Mouse (Mus musculus) embryonic stem cell, embryonic (primary cell): ENCODE data around the gene Sar1a.

Source experiments
- CTCF ChIA-PET, 4 experiments: fragments of 300-600 bp in 2 of 4; fragments of 350-600 bp in 2 of 4; sonication (Branson Sonifier 250); formaldehyde crosslinking; loops; one replicate each; lab custom pipeline; 2022; ENCODE audit warnings: inconsistent platforms in 2 of 4; lab: Charles Lee
- POLR2A ChIA-PET, 4 experiments: fragments of 300-600 bp in 2 of 4; fragments of 350-600 bp in 2 of 4; sonication (Branson Sonifier 250); formaldehyde crosslinking; loops; one replicate each; lab custom pipeline; 2022; ENCODE audit warnings: antibody characterized with exemption in 4 of 4, inconsistent platforms in 1 of 4; lab: Charles Lee

Gene Sar1a

DNA sequence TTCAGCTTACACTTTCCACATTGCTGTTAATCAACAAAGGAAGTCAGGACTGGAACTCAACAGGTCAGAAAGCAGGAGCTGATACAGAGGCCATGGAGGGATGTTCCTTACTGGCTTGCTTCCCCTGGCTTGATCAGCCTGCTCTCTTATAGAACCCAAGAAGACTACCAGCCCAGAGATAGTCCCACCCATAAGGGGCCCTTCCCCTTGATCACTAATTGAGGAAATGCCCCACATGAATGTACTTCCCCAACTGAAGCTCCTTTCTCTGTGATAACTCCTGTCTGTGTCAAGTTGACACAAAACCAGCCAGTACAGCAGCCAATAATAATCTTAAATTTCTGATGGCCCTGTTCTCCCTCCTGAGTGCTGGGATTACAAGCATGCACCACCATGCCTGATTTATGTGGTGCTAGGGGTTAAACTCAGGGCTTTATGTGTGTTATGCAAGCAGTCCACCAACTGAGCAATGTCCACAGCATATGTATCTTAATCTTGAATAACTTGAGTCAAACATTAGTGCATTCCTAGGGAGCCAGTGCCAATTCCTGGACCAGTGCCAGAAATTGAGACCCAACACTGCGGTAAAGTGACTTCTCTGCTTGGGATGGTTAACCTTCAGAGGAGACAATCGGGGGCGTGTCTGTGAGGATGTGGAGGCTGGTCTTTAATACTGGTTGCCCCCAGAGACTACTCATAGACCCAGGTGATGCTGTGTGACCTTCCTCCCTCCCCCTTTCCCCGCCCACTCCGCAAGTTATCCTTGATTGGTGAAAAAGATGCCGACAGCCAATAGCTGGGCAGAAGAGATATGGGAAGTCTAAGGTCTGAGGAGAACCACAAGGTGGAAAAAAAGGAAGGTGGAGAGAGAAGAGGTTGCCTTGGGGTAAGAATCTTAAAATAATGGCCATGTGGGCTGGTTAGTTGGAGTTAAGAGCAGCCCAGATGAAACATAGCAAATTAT lies 26.6 kb downstream of the Sar1a start:
- ChIA-PET POLR2A (interaction anchor here in 1 of 4 experiments (0.5 kb wide), 1 partner anchor 39 kb away, joined by 3 read pairs; no protein-coding TSS in a partner anchor), CTCF (interaction anchor here in 2 of 4 experiments (0.6 kb wide), 2 partner anchors 38 to 276 kb away, joined by 3 to 4 read pairs; no protein-coding TSS in a partner anchor)

- ChIA-PET CTCF (interaction anchor here in 1 of 4 experiments (0.7 kb wide), 1 partner anchor 17 kb away, joined by 3 read pairs; no protein-coding TSS in a partner anchor), POLR2A (interaction anchor here in 2 of 4 experiments (0.6 to 2.1 kb wide), 3 partner anchors 10 to 354 kb away, joined by 4 to 14 read pairs (median 6); no protein-coding TSS in a partner anchor)
These were observed 33.5 kb downstream of the Sar1a start for GRCm38 (mm10) chr10:61713601-61714000.

- ChIA-PET CTCF (interaction anchor here in 1 of 4 experiments (1.0 kb wide), 2 partner anchors 31 to 547 kb away, joined by 3 to 4 read pairs; no protein-coding TSS in a partner anchor), POLR2A (interaction anchor here in 2 of 4 experiments (0.7 to 2.1 kb wide), 6 partner anchors 11 to 466 kb away, joined by 3 to 14 read pairs (median 4); no protein-coding TSS in a partner anchor)
These were observed 34.0 kb downstream of the Sar1a start for GRCm38 (mm10) chr10:61714146-61714545.

DNA sequence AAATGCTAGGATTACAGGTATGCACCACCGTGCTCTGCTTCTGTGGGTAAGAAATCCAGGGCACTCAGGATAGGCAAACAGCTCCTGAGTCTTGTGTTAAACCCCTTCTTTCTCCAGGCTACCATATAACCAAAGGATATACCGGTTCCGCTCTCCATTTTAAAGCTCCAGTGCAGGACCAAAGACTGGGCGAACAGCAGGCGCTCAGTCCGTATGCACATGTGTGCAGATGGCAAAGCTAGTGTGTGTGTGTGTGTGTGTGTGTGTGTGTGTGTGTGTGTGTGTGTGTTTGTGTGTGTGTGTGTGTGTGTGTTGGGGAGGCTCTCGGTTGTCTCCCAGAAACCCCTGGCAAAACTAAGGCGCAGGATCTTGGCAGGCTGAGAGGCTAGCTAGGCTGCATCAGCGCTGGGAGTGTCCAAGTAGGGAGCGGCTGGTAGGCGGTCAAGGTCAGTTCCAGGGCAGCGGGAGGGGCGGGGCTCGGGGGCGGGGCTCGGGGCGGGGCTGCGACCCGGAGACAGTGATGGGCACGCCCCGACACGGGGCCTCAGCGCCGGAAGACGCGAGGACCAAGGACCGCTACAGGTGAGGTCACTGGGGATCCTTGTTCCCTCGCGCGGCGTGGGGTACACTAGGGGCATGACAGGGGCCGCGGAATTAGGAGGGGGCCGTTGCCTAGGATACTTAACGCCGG lies 34.8 kb downstream of the Sar1a start, which contains the start of gene Aifm2:
TSS of gene Aifm2 (plus strand) at position 493 of the 691 bp plus-strand sequence.
- ChIA-PET POLR2A (interaction anchor here (0.6 to 2.1 kb wide), 16 partner anchors 12 to 467 kb away, joined by 3 to 14 read pairs (median 4); partner anchors contain the start of gene Sar1a (in 1 of the 4)), CTCF (interaction anchor here in 2 of 4 experiments (0.6 to 1.1 kb wide), 8 partner anchors 15 to 547 kb away, joined by 3 to 6 read pairs (median 4); no protein-coding TSS in a partner anchor)

GRCm38 (mm10) chr10:61715462-61715837 lies 35.4 kb downstream of the Sar1a start:
- CTCF ChIA-PET = interaction anchor here in 1 of 4 experiments (0.6 to 1.1 kb wide), 5 partner anchors 15 to 516 kb away, joined by 3 to 5 read pairs (median 3); no protein-coding TSS in a partner anchor
- POLR2A ChIA-PET = interaction anchor here (0.6 to 2.1 kb wide), 11 partner anchors 12 to 387 kb away, joined by 3 to 14 read pairs (median 4); partner anchors contain the start of gene Sar1a (in 1 of the 4)

GRCm38 (mm10) chr10:61715996-61716864 lies 36.1 kb downstream of the Sar1a start:
- ChIA-PET CTCF (interaction anchor here in 1 of 4 experiments (1.1 kb wide), 1 partner anchor 14 kb away, joined by 5 read pairs; no protein-coding TSS in a partner anchor), POLR2A (interaction anchor here in 2 of 4 experiments (0.6 to 1.3 kb wide), 3 partner anchors 18 to 86 kb away, joined by 3 to 5 read pairs (median 4); no protein-coding TSS in a partner anchor)

DNA sequence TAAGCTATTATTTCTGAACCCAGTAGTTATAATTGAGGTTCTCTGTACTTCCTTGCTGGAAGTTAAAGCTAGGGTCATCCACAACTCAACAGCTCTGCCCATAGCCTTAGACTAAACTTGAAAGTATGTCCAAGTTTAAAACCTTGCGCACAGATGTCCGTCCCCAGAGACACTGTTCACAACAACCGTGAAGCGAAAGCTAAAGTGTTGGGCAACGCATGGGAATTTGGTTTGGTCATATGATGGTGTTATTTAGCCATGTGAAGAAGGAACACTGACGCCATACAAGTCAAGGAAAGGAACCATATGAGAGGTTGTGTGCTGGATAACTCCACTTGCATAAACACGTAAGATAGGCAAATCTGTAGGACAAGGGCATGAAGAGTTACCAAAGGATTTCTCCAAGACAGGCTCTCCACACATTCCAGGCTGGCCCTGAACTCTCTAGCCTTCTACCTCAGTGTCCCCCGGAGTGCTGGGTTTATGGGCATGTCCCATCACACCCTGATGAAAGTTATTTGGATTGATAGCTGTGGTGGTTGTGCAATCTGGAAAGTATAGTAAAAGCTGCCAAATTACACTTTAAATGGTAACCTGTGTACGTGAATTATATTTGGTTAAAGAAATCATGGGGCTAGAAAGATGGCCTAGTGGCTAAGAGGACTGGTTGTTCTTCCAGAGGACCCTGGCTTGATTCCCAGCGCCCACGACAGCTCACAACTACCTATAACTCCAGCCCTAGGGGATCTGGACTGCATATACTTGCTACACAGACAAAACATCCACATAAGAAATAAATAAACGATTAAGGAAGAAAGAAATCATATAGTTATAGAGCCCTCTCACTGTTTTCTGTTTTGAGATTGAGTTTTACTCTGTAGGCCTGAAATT lies 37.6 kb downstream of the Sar1a start:
- POLR2A ChIA-PET = interaction anchor here in 1 of 4 experiments (0.6 to 0.8 kb wide), 2 partner anchors 110 to 334 kb away, joined by 3 to 4 read pairs; no protein-coding TSS in a partner anchor
- CTCF ChIA-PET = interaction anchor here in 2 of 4 experiments (0.5 to 0.8 kb wide), 3 partner anchors 11 to 545 kb away, joined by 3 to 5 read pairs (median 4); no protein-coding TSS in a partner anchor

DNA sequence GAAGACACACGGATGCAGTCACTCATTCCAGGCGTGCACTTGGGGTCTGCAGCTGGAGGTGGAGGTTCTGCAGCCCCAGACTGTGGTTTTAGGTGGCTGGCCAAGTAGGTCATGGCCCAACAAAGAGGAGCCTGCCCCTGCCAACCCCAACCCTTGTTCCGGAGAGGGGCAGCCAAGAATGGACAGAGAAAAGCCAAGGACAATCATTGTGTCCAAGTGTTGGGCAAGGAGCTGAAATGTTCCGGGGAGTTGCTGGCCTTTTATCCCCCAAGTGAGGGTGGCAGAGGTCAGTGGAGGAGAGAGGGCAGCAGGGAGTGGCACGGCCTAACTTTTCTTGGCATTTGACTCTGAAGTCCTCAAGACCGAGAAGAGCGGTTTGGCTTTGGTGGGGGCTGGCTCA lies 40.2 kb downstream of the Sar1a start:
- POLR2A ChIA-PET = no interaction called here
- CTCF ChIA-PET = interaction anchor here in 2 of 4 experiments (0.8 to 0.9 kb wide), 2 partner anchors 14 to 25 kb away, joined by 3 to 4 read pairs; no protein-coding TSS in a partner anchor

DNA sequence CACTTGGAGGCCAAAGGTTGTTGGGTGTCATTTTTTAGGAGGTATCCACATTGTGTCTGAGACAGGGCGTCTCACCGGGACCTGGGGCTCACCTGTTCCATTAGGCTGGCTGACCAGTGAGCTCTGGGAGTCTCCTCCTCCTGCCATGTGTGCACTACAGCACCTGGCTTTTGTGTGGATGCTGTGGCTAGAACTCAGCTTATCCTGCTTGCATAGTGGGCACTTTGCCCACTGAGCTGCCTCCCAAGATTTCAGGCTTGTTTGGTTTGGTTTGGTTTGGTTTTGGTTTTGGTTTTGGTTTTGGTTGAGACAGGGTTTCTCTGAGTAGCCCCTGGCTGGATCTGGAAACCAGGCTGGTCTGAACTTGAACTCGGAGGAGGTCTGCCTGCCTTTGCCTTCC lies 42.1 kb downstream of the Sar1a start:
- ChIA-PET POLR2A (interaction anchor here in 1 of 4 experiments (0.7 to 1.2 kb wide), 2 partner anchors 10 to 28 kb away, joined by 3 read pairs; no protein-coding TSS in a partner anchor), CTCF (interaction anchor here in 2 of 4 experiments (1.1 to 1.3 kb wide), 3 partner anchors 12 to 120 kb away, joined by 3 to 4 read pairs (median 3); no protein-coding TSS in a partner anchor)

DNA sequence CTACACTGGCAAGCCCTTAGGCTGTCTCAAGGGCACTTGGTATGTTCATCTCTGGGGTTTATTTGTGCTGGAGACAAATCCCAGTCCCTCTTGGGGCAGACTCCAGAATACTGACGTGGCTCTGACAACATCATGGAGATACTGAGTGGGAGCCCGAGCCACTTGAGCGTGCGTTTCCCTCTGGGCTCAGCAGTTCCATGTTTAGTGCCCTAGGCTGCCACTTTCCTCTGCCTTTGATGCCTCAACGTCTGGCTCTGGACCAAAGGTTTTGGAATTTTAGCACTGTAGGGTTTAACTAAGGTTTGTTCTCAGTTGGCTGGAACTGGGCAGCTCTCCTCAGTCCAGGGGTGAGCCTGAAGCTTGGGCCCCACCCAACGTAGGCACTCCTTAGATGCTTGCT lies 43.2 kb downstream of the Sar1a start:
- ChIA-PET CTCF (no interaction called here), POLR2A (interaction anchor here in 1 of 4 experiments (0.7 kb wide), 1 partner anchor 31 kb away, joined by 4 read pairs; no protein-coding TSS in a partner anchor)

GRCm38 (mm10) chr10:61729181-61729580 lies 49.1 kb downstream of the Sar1a start:
- CTCF ChIA-PET = interaction anchor here in 2 of 4 experiments (1.0 to 1.5 kb wide), 4 partner anchors 12 to 237 kb away, joined by 3 to 5 read pairs (median 4); partner anchors contain the start of gene Aifm2 (in 1 of the 2)

GRCm38 (mm10) chr10:61730171-61730570 lies 50.1 kb downstream of the Sar1a start:
- ChIA-PET CTCF (interaction anchor here in 1 of 4 experiments (0.6 to 1.5 kb wide), 4 partner anchors 15 to 238 kb away, joined by 3 to 5 read pairs (median 4); partner anchors contain the start of gene Aifm2), POLR2A (no interaction called here)

More at GRCm38 (mm10) chr10:61729181-61729580, 49.1 kb downstream of the Sar1a start:
- POLR2A ChIA-PET = interaction anchor here in 1 of 4 experiments (0.6 to 0.9 kb wide), 2 partner anchors 10 to 291 kb away, joined by 3 read pairs; no protein-coding TSS in a partner anchor

DNA sequence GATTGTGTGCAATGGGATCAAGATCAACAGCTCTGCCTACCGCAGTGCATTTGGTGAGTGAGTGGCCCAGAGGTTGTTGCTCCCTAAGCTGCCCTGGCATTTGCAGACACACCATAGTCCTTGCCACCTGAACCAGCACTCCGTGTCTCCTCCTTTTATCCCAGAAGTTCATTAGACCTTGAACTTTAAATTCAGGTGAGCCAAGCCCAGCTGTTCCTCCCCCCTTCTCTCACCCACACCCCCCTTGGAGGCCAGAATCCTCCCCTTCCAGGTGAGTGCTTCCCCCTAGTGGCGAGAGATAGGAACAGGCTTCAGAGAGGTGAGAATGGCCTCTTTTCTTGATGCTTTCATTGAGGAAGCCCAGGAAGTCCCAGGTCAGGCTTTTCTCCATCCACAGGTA lies 54.3 kb downstream of the Sar1a start:
- ChIA-PET POLR2A (interaction anchor here (0.6 to 1.3 kb wide), 7 partner anchors 9 to 86 kb away, joined by 3 to 5 read pairs (median 3); partner anchors contain the start of genes Aifm2 (in 1 of the 4) and Ppa1 (in 1 of the 4)), CTCF (interaction anchor here (0.5 to 4.0 kb wide), 31 partner anchors 9 to 1522 kb away, joined by 3 to 17 read pairs (median 4); partner anchors contain the start of genes Aifm2 (in 1 of the 4) and Ppa1 (in 1 of the 4))

GRCm38 (mm10) chr10:61736671-61737078 lies 56.6 kb downstream of the Sar1a start:
- ChIA-PET POLR2A (interaction anchor here in 1 of 4 experiments (0.6 kb wide), 1 partner anchor 696 kb away, joined by 4 read pairs; no protein-coding TSS in a partner anchor), CTCF (interaction anchor here in 2 of 4 experiments (1.3 to 1.9 kb wide), 2 partner anchors 8 to 245 kb away, joined by 3 to 6 read pairs; no protein-coding TSS in a partner anchor)

DNA sequence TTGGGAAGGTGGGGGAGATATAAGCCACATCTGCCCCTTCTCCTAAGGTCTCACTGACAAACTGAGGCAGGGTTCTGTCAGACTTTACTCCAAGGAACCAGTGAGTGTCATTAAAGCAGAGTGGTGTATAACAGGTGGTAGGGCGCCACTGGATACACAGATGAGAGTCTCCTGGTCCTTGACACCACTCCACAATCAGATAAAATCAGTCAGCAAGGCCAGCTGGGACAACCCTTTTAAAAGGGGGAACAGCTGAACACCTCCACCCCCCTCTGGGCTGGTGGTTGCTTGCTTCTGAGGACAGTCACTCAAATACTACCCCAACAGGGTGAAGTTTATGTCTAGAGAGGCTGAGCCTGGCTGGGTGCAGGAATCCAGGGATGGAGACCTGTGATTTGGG lies 57.4 kb downstream of the Sar1a start:
- CTCF ChIA-PET = interaction anchor here in 1 of 4 experiments (0.8 kb wide), 1 partner anchor 11 kb away, joined by 3 read pairs; no protein-coding TSS in a partner anchor
- POLR2A ChIA-PET = no interaction called here
